Mouse (Mus musculus): Measurements from ENCODE around the gene Uqcc2. TPM values are rescaled to one million over a fixed set of nuclear protein-coding genes. Genes with fewer than 3 reads are reported as not detected.
A peak's percentile ranks its signal among the peaks of the same experiment; 100 is the strongest.

Uqcc2 gene
- polyA plus RNA-seq, 1 experiment from 2014 or later, result 400 TPM

- WGBS, result 68% methylated on average over 11 of the region's 11 CpGs
- no peak for DNase-seq (ENCODE audit: low spot score)
- no peak overlapping the region for H3K4me3 ChIP-seq
- H3K27ac ChIP-seq, result peak overlapping the region; percentile 82
- H3K4me1 ChIP-seq, result peaks cover 52% of the 10 kb centered on the region
- H3K9me3 ChIP-seq (replicated peaks), result no peaks in the 10 kb centered on the region
- H3K27me3 ChIP-seq (ENCODE audit: low read depth, poor library complexity, severe bottlenecking), result no peaks in the 10 kb centered on the region
- no peaks in the 10 kb centered on the region for H3K36me3 ChIP-seq
Observed at GRCm38 (mm10) chr17:27169952-27170695, 36.4 kb upstream of the Uqcc2 start.

- Histone ChIP-seq H3K27me3 (ENCODE audit: low read depth, poor library complexity, severe bottlenecking) (no peaks in the 10 kb centered on the region), H3K27ac (peak overlapping the region; percentile 82; the same call in 1 of the 2 replicates), H3K4me3 (no peak overlapping the region), H3K4me1 (peaks cover 48% of the 10 kb centered on the region), H3K9me3 (replicated peaks) (no peaks in the 10 kb centered on the region), H3K36me3 (no peaks in the 10 kb centered on the region)
- no peak for DNase-seq (ENCODE audit: low spot score)
- 97% methylated on average over 4 of the region's 4 CpGs for WGBS
Observed at GRCm38 (mm10) chr17:27168569-27168968, 34.9 kb upstream of the Uqcc2 start.

- Histone ChIP-seq H3K27me3 (ENCODE audit: low read depth, poor library complexity, severe bottlenecking) (no peaks in the 10 kb centered on the region), H3K9me3 (replicated peaks) (no peaks in the 10 kb centered on the region), H3K4me3 (no peak within 1 kb of the TSS), H3K4me1 (peaks cover 43% of the 10 kb centered on the region), H3K27ac (no peak within 1 kb of the TSS), H3K36me3 (no peaks in the 10 kb centered on the region)
- 71% methylated on average over 4 of the region's 4 CpGs for WGBS
- no peak for DNase-seq (ENCODE audit: low spot score)
Observed at GRCm38 (mm10) chr17:27167545-27167944, 33.8 kb upstream of the Uqcc2 start, which contains the start of gene Ip6k3. Gene Ip6k3 (minus strand): TSS chr17:27167795.

- Histone ChIP-seq H3K27me3 (ENCODE audit: low read depth, poor library complexity, severe bottlenecking) (no peaks in the 10 kb centered on the region), H3K27ac (no peak overlapping the region), H3K4me3 (no peak overlapping the region), H3K9me3 (replicated peaks) (no peaks in the 10 kb centered on the region), H3K4me1 (peaks cover 43% of the 10 kb centered on the region), H3K36me3 (no peaks in the 10 kb centered on the region)
- no peak for DNase-seq (ENCODE audit: low spot score)
- WGBS, result 84% methylated on average over 6 of the region's 6 CpGs
Observed at GRCm38 (mm10) chr17:27166901-27167300, 33.2 kb upstream of the Uqcc2 start.

- no peaks in the 10 kb centered on the region for H3K9me3 ChIP-seq (replicated peaks)
- 0 out of 2 replicates have a peak overlapping the region, but pooled peaks have one; percentile 38 for H3K27ac ChIP-seq
- H3K27me3 ChIP-seq (ENCODE audit: low read depth, poor library complexity, severe bottlenecking), result no peaks in the 10 kb centered on the region
- H3K4me3 ChIP-seq, result no peak overlapping the region
- WGBS, result 59% methylated on average over 8 of the region's 8 CpGs
- H3K4me1 ChIP-seq, result peaks cover 29% of the 10 kb centered on the region
- no peaks in the 10 kb centered on the region for H3K36me3 ChIP-seq
- no peak for DNase-seq (ENCODE audit: low spot score)
Observed at GRCm38 (mm10) chr17:27165054-27165773, 31.5 kb upstream of the Uqcc2 start.

- 82% methylated on average over 4 of the region's 4 CpGs for WGBS
- Histone ChIP-seq H3K27me3 (ENCODE audit: low read depth, poor library complexity, severe bottlenecking) (no peaks in the 10 kb centered on the region), H3K4me1 (peaks cover 16% of the 10 kb centered on the region), H3K4me3 (no peak overlapping the region), H3K27ac (0 out of 2 replicates have a peak overlapping the region, but pooled peaks have one; percentile 50), H3K9me3 (replicated peaks) (no peaks in the 10 kb centered on the region), H3K36me3 (no peaks in the 10 kb centered on the region)
- no peak for DNase-seq (ENCODE audit: low spot score)
Observed at GRCm38 (mm10) chr17:27160905-27161304, 27.2 kb upstream of the Uqcc2 start.

- no peak for DNase-seq (ENCODE audit: low spot score)
- no peaks in the 10 kb centered on the region for H3K9me3 ChIP-seq (replicated peaks)
- 72% methylated on average over 7 of the region's 7 CpGs for WGBS
- no peak overlapping the region for H3K4me3 ChIP-seq
- H3K27me3 ChIP-seq (ENCODE audit: low read depth, poor library complexity, severe bottlenecking), result no peaks in the 10 kb centered on the region
- H3K27ac ChIP-seq, result 0 out of 2 replicates have a peak overlapping the region, but pooled peaks have one; percentile 0
- H3K4me1 ChIP-seq, result peaks cover 25% of the 10 kb centered on the region
- H3K36me3 ChIP-seq, result no peaks in the 10 kb centered on the region
Observed at GRCm38 (mm10) chr17:27159169-27159568, 25.5 kb upstream of the Uqcc2 start.

GRCm38 (mm10) chr17:27158439-27158838 is 24.7 kb upstream of the Uqcc2 start:
- Histone ChIP-seq H3K9me3 (replicated peaks) (no peaks in the 10 kb centered on the region), H3K4me3 (no peak overlapping the region), H3K36me3 (no peaks in the 10 kb centered on the region), H3K27ac (0 out of 2 replicates have a peak overlapping the region, but pooled peaks have one; percentile 0), H3K27me3 (ENCODE audit: low read depth, poor library complexity, severe bottlenecking) (no peaks in the 10 kb centered on the region), H3K4me1 (peaks cover 32% of the 10 kb centered on the region)
- DNase-seq (ENCODE audit: low spot score), result no peak
- 84% methylated on average over 6 of the region's 6 CpGs for WGBS

- peaks cover 51% of the 10 kb centered on the region for H3K4me1 ChIP-seq
- H3K9me3 ChIP-seq (replicated peaks), result no peaks in the 10 kb centered on the region
- 87% methylated on average over 8 of the region's 8 CpGs for WGBS
- no peak overlapping the region for H3K4me3 ChIP-seq
- no peak for DNase-seq (ENCODE audit: low spot score)
- no peak overlapping the region; the same call in 1 of the 2 replicates for H3K27ac ChIP-seq
- H3K27me3 ChIP-seq (ENCODE audit: low read depth, poor library complexity, severe bottlenecking), result no peaks in the 10 kb centered on the region
- H3K36me3 ChIP-seq, result no peaks in the 10 kb centered on the region
Observed at GRCm38 (mm10) chr17:27155752-27156151, 22.0 kb upstream of the Uqcc2 start.

- Histone ChIP-seq H3K4me3 (no peak overlapping the region), H3K4me1 (peaks cover 55% of the 10 kb centered on the region), H3K36me3 (no peaks in the 10 kb centered on the region), H3K27me3 (ENCODE audit: low read depth, poor library complexity, severe bottlenecking) (no peaks in the 10 kb centered on the region), H3K9me3 (replicated peaks) (no peaks in the 10 kb centered on the region), H3K27ac (peak overlapping the region; percentile 56; the same call in 1 of the 2 replicates)
- no peak for DNase-seq (ENCODE audit: low spot score)
- 79% methylated on average over 6 of the region's 6 CpGs for WGBS
Observed at GRCm38 (mm10) chr17:27154881-27155280, 21.2 kb upstream of the Uqcc2 start.

GRCm38 (mm10) chr17:27154256-27154655 is 20.5 kb upstream of the Uqcc2 start:
- Histone ChIP-seq H3K36me3 (no peaks in the 10 kb centered on the region), H3K4me1 (peaks cover 57% of the 10 kb centered on the region), H3K27ac (peak overlapping the region; percentile 56; the same call in 1 of the 2 replicates), H3K4me3 (no peak overlapping the region), H3K9me3 (replicated peaks) (no peaks in the 10 kb centered on the region), H3K27me3 (ENCODE audit: low read depth, poor library complexity, severe bottlenecking) (no peaks in the 10 kb centered on the region)
- no peak for DNase-seq (ENCODE audit: low spot score)
- WGBS, result 92% methylated on average over 14 of the region's 14 CpGs

GRCm38 (mm10) chr17:27153773-27154193 is 20.1 kb upstream of the Uqcc2 start:
- no peak overlapping the region for H3K4me3 ChIP-seq
- H3K27me3 ChIP-seq (ENCODE audit: low read depth, poor library complexity, severe bottlenecking), result no peaks in the 10 kb centered on the region
- H3K9me3 ChIP-seq (replicated peaks), result no peaks in the 10 kb centered on the region
- H3K4me1 ChIP-seq, result peaks cover 60% of the 10 kb centered on the region
- H3K27ac ChIP-seq, result peak overlapping the region; percentile 67
- WGBS, result 85% methylated on average over 9 of the region's 9 CpGs
- H3K36me3 ChIP-seq, result no peaks in the 10 kb centered on the region
- no peak for DNase-seq (ENCODE audit: low spot score)

All from limb, embryonic 10.5 days (tissue).